Mouse (Mus musculus) forebrain, embryonic 14.5 days (tissue): Measurements from ENCODE around the gene Col16a1. TPM values are rescaled to one million over a fixed set of nuclear protein-coding genes. Genes with fewer than 3 reads are reported as not detected.

ENCODE experiments used
- ATAC-seq: fragments of 200-750 bp; cut with Nextera tagmentation; 2 replicates; pipeline ENCODE4 v1.8.0; 2017; ENCODE audit warnings: mild to moderate bottlenecking, moderate library complexity
- DNase-seq: peaks from one replicate; pipeline ENCODE4 v3.0.0-alpha.2; 2015; ENCODE audit warnings: low spot score
- H3K27ac ChIP-seq: fragments of 300-500 bp; sonication (generic); 2 replicates; pipeline ENCODE4 v1.5.1; 2014; ENCODE audit warnings: low read depth, mild to moderate bottlenecking, control low read depth, low read length, moderate library complexity
- H3K27me3 ChIP-seq: fragments of 300-500 bp; sonication (generic); replicated peaks from 2 replicates; pipeline ENCODE4 v1.6.1; 2014; ENCODE audit warnings: low read length, control low read depth, mixed read lengths; ENCODE audit not compliant: control insufficient read depth, insufficient read depth
- H3K36me3 ChIP-seq: fragments of 300-500 bp; sonication (generic); 2 replicates; pipeline ENCODE4 v1.6.1; 2014; ENCODE audit warnings: low read length, control low read depth; ENCODE audit not compliant: control insufficient read depth, insufficient read depth
- H3K4me1 ChIP-seq: fragments of 300-500 bp; sonication (generic); 2 replicates; pipeline ENCODE4 v1.6.1; 2014; ENCODE audit warnings: antibody characterized with exemption, low read length, control low read depth; ENCODE audit not compliant: control insufficient read depth, insufficient read depth
- H3K4me2 ChIP-seq: fragments of 300-500 bp; sonication (generic); 2 replicates; pipeline ENCODE4 v1.6.1; 2014; ENCODE audit warnings: mild to moderate bottlenecking, control low read depth, low read length
- H3K4me3 ChIP-seq: fragments of 300-500 bp; sonication (generic); 2 replicates; pipeline ENCODE4 v1.5.1; 2014; ENCODE audit warnings: low read depth, low read length, control low read depth
- H3K9ac ChIP-seq: fragments of 300-500 bp; sonication (generic); 2 replicates; pipeline ENCODE4 v1.6.1; 2014; ENCODE audit warnings: mild to moderate bottlenecking, low read length, control low read depth, moderate library complexity
- H3K9me3 ChIP-seq: fragments of 300-500 bp; sonication (generic); replicated peaks from 2 replicates; pipeline ENCODE4 v1.6.1; 2016; ENCODE audit warnings: low read length, control low read depth, mixed read lengths; ENCODE audit not compliant: control insufficient read depth
- WGBS: fragments of 180-500 bp; shearing (Covaris S2); extraction: QIAGEN DNeasy Blood & Tissue Kit; methylation state at CpG from one replicate; pipeline ENCODE4 v1.1.7; 2014; 5-methylcytosine and 5-hydroxymethylcytosine counted together
- polyA plus RNA-seq: library from polyadenylated mRNA; unstranded; fragments of >200 nt; fragmentation: Nextera tagmentation; extraction: Ambion mirVana; gene quantifications from 2 replicates; pipeline ENCODE4 v1.2.1, GENCODE M21; 2014

The Col16a1 gene
- polyA plus RNA-seq, 1 experiment from 2014 or later, result 4.0 TPM

- H3K36me3 ChIP-seq, result no peaks in the 10 kb centered on the region
- H3K4me1 ChIP-seq, result peaks cover 6% of the 10 kb centered on the region; the same call in 1 of the 2 replicates
- no peak overlapping the region for H3K27ac ChIP-seq
- no peak overlapping the region for H3K4me2 ChIP-seq
- no peaks in the 10 kb centered on the region; the same call in 1 of the 2 replicates for H3K9me3 ChIP-seq
- ATAC-seq, result peak; percentile 54; the same call in 1 of the 2 replicates
- peak; percentile 47 for DNase-seq
- WGBS, result 13% methylated on average over 23 of the region's 23 CpGs
- H3K4me3 ChIP-seq, result no peak overlapping the region
- H3K27me3 ChIP-seq, result 0 out of 2 replicates have a peak, but pooled peaks cover 5% of the 10 kb centered on the region
- H3K9ac ChIP-seq, result no peak overlapping the region
Observed at GRCm38 (mm10) chr4:130036573-130037401, 10.9 kb upstream of the Col16a1 start.

GRCm38 (mm10) chr4:130039351-130039750 is 8.3 kb upstream of the Col16a1 start:
- DNase-seq (no peak), ATAC-seq (no peak)
- Histone ChIP-seq H3K36me3 (no peaks in the 10 kb centered on the region), H3K4me2 (no peak overlapping the region), H3K27ac (no peak overlapping the region), H3K27me3 (0 out of 2 replicates have a peak, but pooled peaks cover 5% of the 10 kb centered on the region), H3K4me1 (peaks cover 3% of the 10 kb centered on the region; the same call in 1 of the 2 replicates), H3K9me3 (no peaks in the 10 kb centered on the region), H3K9ac (no peak overlapping the region), H3K4me3 (no peak overlapping the region)
- 36% methylated on average over 5 of the region's 5 CpGs for WGBS

GRCm38 (mm10) chr4:130041076-130041475 is 6.6 kb upstream of the Col16a1 start:
- DNase-seq (no peak), ATAC-seq (no peak)
- Histone ChIP-seq H3K27ac (no peak overlapping the region), H3K36me3 (no peaks in the 10 kb centered on the region), H3K4me1 (peaks cover 8% of the 10 kb centered on the region), H3K4me2 (no peak overlapping the region), H3K9ac (no peak overlapping the region), H3K4me3 (no peak overlapping the region), H3K9me3 (no peaks in the 10 kb centered on the region), H3K27me3 (0 out of 2 replicates have a peak, but pooled peaks cover 5% of the 10 kb centered on the region)
- 84% methylated on average over 11 of the region's 11 CpGs for WGBS

- Histone ChIP-seq H3K9me3 (no peaks in the 10 kb centered on the region), H3K4me2 (no peak overlapping the region), H3K36me3 (no peaks in the 10 kb centered on the region), H3K27me3 (0 out of 2 replicates have a peak, but pooled peaks cover 2% of the 10 kb centered on the region), H3K27ac (no peak overlapping the region), H3K4me1 (peaks cover 16% of the 10 kb centered on the region), H3K9ac (no peak overlapping the region), H3K4me3 (no peak overlapping the region)
- 47% methylated on average over 9 of the region's 9 CpGs for WGBS
- DNase-seq (peak; percentile 79), ATAC-seq (peak; percentile 58)
Observed at GRCm38 (mm10) chr4:130044211-130044610, 3.4 kb upstream of the Col16a1 start.

- 0 out of 2 replicates have a peak, but pooled peaks cover 6% of the 10 kb centered on the region for H3K27me3 ChIP-seq
- no peak overlapping the region for H3K4me2 ChIP-seq
- H3K4me3 ChIP-seq, result no peak overlapping the region
- H3K36me3 ChIP-seq, result no peaks in the 10 kb centered on the region
- ATAC-seq (no peak), DNase-seq (no peak)
- H3K27ac ChIP-seq, result no peak overlapping the region
- WGBS, result 21% methylated on average over 14 of the region's 14 CpGs
- H3K9ac ChIP-seq, result no peak overlapping the region
- peaks cover 20% of the 10 kb centered on the region for H3K4me1 ChIP-seq
- H3K9me3 ChIP-seq, result no peaks in the 10 kb centered on the region
Observed at GRCm38 (mm10) chr4:130045609-130046008, 2.0 kb upstream of the Col16a1 start.

- DNase-seq (peak; percentile 46), ATAC-seq (peak; percentile 38; the same call in 1 of the 2 replicates)
- Histone ChIP-seq H3K27me3 (0 out of 2 replicates have a peak, but pooled peaks cover 6% of the 10 kb centered on the region), H3K4me1 (peaks cover 20% of the 10 kb centered on the region), H3K9me3 (no peaks in the 10 kb centered on the region), H3K4me2 (peak overlapping the region; percentile 81), H3K4me3 (peak overlapping the region; percentile 32), H3K9ac (no peak overlapping the region; the same call in 1 of the 2 replicates), H3K27ac (no peak overlapping the region), H3K36me3 (no peaks in the 10 kb centered on the region)
- 49% methylated on average over 4 of the region's 4 CpGs for WGBS
Observed at GRCm38 (mm10) chr4:130048203-130048479, 501 bp downstream of the Col16a1 start.

- Histone ChIP-seq H3K27ac (no peak overlapping the region), H3K4me1 (peaks cover 16% of the 10 kb centered on the region), H3K36me3 (no peaks in the 10 kb centered on the region), H3K4me2 (no peak overlapping the region), H3K9ac (no peak overlapping the region), H3K4me3 (no peak overlapping the region), H3K9me3 (no peaks in the 10 kb centered on the region), H3K27me3 (0 out of 2 replicates have a peak, but pooled peaks cover 6% of the 10 kb centered on the region)
- no peak for DNase-seq
- ATAC-seq, result no peak
- 78% methylated on average over 8 of the region's 8 CpGs for WGBS
Observed at GRCm38 (mm10) chr4:130050056-130050824, 2.6 kb downstream of the Col16a1 start.

- Histone ChIP-seq H3K4me1 (peaks cover 27% of the 10 kb centered on the region), H3K27me3 (0 out of 2 replicates have a peak, but pooled peaks cover 4% of the 10 kb centered on the region), H3K36me3 (no peaks in the 10 kb centered on the region), H3K27ac (no peak overlapping the region), H3K4me3 (no peak overlapping the region), H3K9me3 (no peaks in the 10 kb centered on the region), H3K9ac (no peak overlapping the region), H3K4me2 (no peak overlapping the region)
- DNase-seq (no peak), ATAC-seq (no peak)
- 92% methylated on average over 3 of the region's 3 CpGs for WGBS
Observed at GRCm38 (mm10) chr4:130052283-130052682, 4.6 kb downstream of the Col16a1 start.
